Mouse (Mus musculus): ENCODE measurements around the gene St3gal4.

The St3gal4 gene

DNA sequence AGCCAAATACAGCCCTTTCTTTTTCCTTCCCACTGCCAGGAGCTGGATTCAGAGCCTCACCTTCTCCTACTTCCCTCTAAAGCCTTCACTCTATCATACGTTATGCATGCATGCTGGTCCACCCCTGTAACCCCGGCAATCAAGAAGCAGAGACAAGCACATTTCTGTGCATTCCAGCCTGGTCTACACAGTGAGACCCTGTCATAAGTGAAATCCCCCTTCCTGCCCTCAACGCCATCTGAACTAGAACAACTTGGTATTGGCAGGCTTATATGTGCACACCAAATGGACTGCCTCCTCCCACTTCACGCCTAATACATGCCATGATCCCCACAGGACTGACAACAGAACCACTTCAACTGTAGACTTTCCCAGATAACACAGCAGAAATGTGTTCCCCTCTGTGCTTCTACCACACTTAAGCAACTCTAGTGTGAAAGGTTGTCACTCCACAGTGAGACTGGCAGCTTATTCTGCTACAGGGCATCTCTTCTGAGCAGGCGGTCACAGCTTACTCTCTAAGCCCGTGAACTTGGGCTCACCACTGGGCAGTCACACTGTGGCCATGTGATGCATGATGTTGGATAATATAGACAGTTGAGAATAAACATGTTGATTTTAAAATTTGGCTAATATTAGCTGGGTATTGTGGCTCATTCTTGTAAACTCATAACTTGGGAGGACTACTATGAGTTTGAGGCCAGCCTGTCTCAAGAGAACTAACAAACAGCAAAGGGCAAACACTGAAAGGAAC is 68.2 kb downstream of the St3gal4 start:
- DNase-seq (ENCODE audit: inconsistent age in 2 of 2, low spot score in 1 of 2), result peak in 1 of 2 experiments; percentile 1

DNA sequence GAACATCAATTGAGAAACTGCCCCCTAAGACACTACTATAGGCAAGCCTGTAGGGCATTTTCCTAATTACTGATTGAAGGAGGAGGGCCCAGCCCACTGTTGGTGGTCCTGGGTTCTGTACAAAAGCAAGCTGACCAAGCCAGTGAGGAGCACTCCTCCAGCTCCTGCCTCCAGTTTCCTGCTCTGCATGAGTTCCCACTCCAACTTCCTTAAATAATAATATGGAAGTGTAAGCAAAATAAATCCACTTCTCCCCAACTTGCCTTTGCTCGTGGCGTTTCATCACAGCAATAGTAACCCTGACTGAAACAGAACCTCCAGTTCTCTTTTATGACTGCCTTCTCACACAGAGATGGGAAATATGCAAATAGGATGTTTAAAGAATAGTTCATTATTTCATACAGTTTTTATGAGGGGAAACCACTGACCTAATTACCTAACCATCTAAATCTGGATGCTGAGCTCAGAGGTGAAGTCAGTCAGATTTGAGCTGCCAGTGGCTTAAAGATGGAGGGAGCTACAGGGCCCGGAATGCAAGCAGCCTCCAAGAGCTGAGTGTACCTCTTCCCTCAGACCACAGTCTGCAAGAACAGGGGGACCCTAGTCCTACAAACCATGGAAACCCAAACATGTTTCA is 69.1 kb downstream of the St3gal4 start:
- peak in 1 of 2 experiments; percentile 2 for DNase-seq (ENCODE audit: inconsistent age in 2 of 2, low spot score in 1 of 2)

GRCm38 (mm10) chr9:35048449-35048848 is 70.6 kb downstream of the St3gal4 start:
- peak in 1 of 2 experiments; percentile 2 for DNase-seq (ENCODE audit: inconsistent age in 2 of 2, low spot score in 1 of 2)

DNA sequence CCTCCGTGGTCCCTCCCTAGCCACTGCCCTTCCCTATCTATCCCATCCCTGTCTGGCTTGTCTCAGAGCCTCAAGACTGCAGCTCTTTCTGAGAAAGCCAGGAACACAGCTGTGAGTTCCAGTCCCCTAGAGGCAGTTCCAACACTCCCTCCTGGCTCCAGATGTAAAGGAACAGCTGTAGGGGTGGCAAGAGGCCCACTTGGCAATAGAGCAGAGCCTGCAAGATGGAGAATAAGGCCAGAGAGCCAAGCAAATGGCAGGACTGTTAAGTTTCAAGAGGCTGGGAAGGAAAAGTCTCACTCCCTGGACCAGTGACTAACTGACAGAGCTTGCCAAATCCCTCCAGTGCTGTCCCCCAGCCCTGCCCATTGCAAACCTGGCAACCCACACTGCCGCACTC is 73.3 kb downstream of the St3gal4 start:
- peak; percentile 35 to 78 for DNase-seq (ENCODE audit: inconsistent age in 2 of 2, low spot score in 1 of 2)

- DNase-seq (ENCODE audit: inconsistent age in 2 of 2, low spot score in 1 of 2), result peak; percentile 77 to 89
These were observed 74.0 kb downstream of the St3gal4 start for GRCm38 (mm10) chr9:35045031-35045531.

- peak in 1 of 2 experiments; percentile 40 for DNase-seq (ENCODE audit: inconsistent age in 2 of 2, low spot score in 1 of 2)
These were observed 74.6 kb downstream of the St3gal4 start for GRCm38 (mm10) chr9:35044458-35044857.

DNA sequence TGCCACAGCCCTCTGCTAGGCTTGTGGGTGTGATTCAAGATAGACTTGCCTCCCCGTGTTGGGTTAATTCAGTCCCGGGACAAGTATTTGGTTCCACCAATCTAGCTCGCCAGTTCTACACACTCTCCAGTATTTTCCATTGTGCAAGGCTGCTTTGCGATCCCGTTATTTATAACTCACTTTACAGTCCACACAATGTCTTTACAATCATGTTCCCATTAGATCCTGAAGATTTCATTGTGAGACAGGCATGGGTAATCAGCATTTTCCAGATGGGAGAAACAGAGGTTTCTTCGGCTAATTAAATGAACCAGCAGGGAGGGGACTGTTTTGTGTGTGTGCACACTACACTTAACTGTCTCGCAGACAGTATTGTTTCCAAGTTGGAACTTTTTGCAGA is 75.4 kb downstream of the St3gal4 start:
- DNase-seq (ENCODE audit: inconsistent age in 2 of 2, low spot score in 1 of 2), result peak in 1 of 2 experiments; percentile 9

DNA sequence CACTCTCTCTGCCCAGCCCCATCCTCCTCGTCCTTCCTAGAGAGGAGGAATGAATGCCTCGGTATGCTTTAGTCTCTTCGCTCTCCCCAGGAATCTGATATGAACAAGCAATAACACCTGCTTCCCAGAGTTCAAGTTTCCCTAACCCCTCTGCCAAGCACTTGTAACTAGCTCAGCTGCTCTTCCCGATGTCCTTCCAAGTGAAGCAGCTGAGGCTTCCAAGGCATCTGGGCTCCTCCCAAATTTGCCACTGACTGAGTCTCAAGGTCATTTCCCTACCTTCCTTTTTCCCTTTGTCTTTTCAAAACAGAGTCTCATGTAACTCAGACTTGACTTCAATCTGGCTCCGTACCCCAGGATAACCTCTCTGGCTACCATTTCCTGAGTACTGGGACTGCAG is 77.6 kb downstream of the St3gal4 start:
- peak in 1 of 2 experiments; percentile 60 for DNase-seq (ENCODE audit: inconsistent age in 2 of 2, low spot score in 1 of 2)

GRCm38 (mm10) chr9:35039846-35040245 is 79.2 kb downstream of the St3gal4 start:
- no peak for DNase-seq (ENCODE audit: inconsistent age in 2 of 2, low spot score in 1 of 2)

DNA sequence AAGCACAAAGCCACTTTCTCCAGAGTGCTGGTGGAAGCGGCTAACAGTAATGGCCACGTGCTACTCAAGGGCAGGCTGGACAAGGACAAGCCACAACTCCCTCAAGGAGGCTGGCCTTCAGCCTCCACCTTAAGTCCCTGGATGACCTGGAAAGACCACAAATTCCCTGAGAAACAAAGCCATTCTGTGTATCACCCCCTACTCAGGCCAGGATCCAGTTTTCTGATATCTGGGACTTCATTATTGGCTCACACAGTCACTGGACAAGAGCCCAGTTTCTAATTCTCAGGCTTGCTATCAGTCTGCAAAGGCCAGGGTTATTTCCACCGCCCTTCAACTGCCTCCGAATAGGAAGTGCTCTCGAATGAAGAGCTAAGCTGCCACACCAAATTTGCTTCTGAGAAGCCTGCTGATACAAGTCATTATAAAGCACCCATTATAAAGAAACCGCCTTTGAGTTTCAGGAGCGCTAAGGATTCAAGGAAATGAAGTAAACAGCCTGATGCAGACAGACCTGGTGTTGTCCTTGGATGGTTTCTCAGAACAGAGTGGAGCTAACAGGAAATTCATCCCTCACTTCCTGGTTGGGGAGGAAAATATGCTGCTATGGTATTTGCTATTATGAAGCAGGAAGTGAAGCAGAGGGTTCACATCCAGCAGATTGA is 80.0 kb downstream of the St3gal4 start:
- DNase-seq (ENCODE audit: inconsistent age in 2 of 2, low spot score in 1 of 2), result peak; percentile 80 to 95

GRCm38 (mm10) chr9:35035074-35035473 is 84.0 kb downstream of the St3gal4 start:
- DNase-seq (ENCODE audit: inconsistent age in 2 of 2, low spot score in 1 of 2), result peak in 1 of 2 experiments; percentile 51

DNA sequence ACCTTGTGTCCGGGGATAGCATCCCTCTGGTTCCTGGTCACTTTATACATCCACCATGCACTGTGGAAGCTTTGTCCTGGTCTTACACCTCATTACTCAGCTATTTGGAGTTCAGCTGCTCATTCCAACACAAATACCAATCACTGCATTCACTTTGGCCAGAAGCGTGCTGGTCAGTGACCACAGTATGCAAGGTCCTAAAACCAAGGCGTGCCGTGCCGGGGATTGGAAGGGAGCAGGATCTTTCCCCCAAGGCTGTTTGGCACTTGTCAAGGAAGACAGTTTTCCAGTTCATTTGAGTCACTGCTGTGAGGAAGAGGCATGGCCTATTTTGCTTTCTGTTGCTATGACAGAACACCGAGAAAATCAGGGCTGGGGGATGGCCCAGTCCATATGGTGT is 86.6 kb downstream of the St3gal4 start:
- peak in 1 of 2 experiments; percentile 71 for DNase-seq (ENCODE audit: inconsistent age in 2 of 2, low spot score in 1 of 2)

- peak; percentile 72 to 91 for DNase-seq (ENCODE audit: inconsistent age in 2 of 2, low spot score in 1 of 2)
These were observed 88.2 kb downstream of the St3gal4 start for GRCm38 (mm10) chr9:35030823-35031222.

- DNase-seq (ENCODE audit: inconsistent age in 2 of 2, low spot score in 1 of 2), result no peak
These were observed 91.6 kb downstream of the St3gal4 start for GRCm38 (mm10) chr9:35027382-35027997.

DNA sequence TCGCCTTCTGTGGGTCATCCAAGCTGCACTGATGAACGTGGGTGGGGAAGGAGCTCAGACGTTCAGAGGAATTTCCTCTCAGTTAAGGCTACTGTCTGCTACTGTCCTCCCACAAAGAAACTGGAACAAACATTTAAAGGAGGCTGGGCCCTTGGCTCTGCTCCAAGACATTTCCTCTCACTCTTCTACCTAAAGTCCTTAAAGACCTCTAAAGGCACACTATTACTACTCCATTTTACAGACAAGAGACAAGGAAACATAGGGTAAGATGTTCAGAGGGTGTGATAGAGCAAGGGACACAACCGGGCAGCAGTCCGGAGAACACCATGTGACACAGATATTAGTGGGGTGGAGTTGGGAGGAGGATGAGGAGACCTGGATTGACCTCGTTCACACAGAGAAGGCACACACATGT is 92.2 kb downstream of the St3gal4 start:
- peak in 1 of 2 experiments; percentile 60 for DNase-seq (ENCODE audit: inconsistent age in 2 of 2, low spot score in 1 of 2)

DNA sequence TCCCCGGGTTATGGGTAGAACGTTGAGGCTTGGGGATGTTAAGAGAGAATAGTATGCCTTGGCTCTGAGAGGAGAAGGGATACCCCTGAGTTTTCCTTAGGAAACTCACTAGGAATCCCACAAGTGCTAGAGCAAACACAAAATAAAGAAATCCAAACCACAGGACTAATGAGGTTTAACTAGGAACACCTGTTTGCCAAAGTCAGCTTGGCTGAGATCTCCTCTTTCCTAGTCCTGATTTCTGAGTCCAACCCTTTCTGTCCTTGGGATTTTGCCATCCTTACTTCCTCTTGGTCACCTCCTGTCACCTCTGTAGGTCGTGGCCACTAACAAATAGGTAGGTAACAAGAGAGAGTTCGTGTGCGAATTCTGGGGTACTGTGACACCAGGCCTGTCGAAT is 92.8 kb downstream of the St3gal4 start:
- no peak for DNase-seq (ENCODE audit: inconsistent age in 2 of 2, low spot score in 1 of 2)

DNA sequence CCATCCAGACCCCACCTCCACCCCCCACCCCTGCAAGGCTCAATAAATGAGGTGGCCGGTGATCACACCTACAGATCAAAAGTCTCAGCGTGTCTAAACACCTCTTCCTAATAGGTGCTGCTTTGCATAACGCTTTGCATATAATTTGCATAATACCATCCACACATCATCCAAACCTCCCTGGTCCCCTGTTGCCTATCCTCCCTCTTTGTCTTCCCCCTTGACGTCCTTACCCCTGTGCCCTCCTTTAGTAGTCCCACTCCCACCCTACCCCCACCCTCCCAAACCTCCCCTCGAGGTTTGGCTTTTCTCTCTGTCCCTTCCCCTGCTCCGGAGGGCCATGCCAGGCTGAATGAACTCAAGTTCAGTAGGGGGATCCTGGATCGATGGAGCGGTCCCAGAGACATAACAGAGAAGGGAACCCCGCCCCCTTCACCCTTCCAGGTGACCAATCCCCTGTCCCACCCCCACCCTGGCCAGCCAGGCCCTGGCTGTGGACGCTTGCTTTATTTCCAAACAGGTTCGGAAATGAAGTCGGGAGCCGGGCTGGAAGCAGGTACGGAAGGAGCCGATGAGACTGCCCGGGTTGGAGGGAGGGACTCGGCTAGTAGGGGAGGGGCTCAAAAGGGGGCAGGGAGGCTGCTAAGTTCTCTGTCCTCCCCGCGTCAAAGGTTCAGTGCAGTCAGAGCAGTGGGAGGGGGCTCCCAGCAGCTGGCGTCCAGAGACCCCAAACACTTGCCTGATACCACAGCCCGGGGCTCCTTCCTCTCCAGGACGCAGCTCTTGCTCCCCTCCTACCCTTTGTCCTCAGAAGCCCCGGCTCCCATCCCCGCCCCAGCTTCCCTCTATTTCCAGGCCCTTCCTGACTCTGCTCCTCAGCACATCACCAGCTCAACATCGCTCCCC is 94.2 kb downstream of the St3gal4 start:
- DNase-seq (ENCODE audit: inconsistent age in 2 of 2, low spot score in 1 of 2), result no peak

DNA sequence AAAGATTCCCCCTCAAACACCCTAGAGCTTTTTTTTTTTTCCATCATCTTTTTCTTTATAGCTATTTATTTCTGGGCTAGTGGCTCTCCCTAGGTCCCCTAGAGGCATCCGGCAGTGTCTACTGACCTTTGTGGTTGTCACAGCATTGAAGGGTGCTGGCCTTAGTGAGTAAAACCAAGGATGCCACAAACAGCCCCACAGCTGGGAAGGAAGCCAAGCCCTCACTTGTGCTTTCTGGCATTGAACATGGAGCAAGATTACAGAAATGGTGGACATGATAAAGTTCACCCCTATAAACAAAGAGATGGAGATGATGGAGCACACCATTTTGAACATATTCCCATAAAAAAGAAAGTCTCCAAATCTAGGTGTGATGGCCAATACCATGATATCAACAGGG is 97.3 kb downstream of the St3gal4 start:
- DNase-seq (ENCODE audit: inconsistent age in 2 of 2, low spot score in 1 of 2), result no peak

- peak in 1 of 2 experiments; percentile 25 for DNase-seq (ENCODE audit: inconsistent age in 2 of 2, low spot score in 1 of 2)
These were observed 98.9 kb downstream of the St3gal4 start for GRCm38 (mm10) chr9:35020015-35020653.

GRCm38 (mm10) chr9:35019372-35019771 is 99.7 kb downstream of the St3gal4 start:
- peak; percentile 42 to 90 for DNase-seq (ENCODE audit: inconsistent age in 2 of 2, low spot score in 1 of 2)
